Mouse (Mus musculus): ENCODE measurements around the gene Rin3.

The Rin3 gene

GRCm38 (mm10) chr12:102326753-102327340 lies 44.0 kb downstream of the Rin3 start:
- in situ Hi-C loops (cut with MboI, MseI) = no loop called here

GRCm38 (mm10) chr12:102327525-102327924 lies 44.7 kb downstream of the Rin3 start:
- in situ Hi-C loops (cut with MboI, MseI) = no loop called here

- in situ Hi-C loops (cut with MboI, MseI) = no loop called here
Measured at GRCm38 (mm10) chr12:102328090-102328489, 45.2 kb downstream of the Rin3 start.

GRCm38 (mm10) chr12:102330188-102330587 lies 47.3 kb downstream of the Rin3 start:
- in situ Hi-C loops (cut with MboI, MseI) = loop anchor here in 1 of 2 experiments (5.0 kb wide), 1 partner anchor 143 kb away; no protein-coding TSS in a partner anchor

- in situ Hi-C loops (cut with MboI, MseI) = loop anchor here in 1 of 2 experiments (5.0 kb wide), 1 partner anchor 143 kb away; no protein-coding TSS in a partner anchor
Measured at GRCm38 (mm10) chr12:102330731-102331130, 47.9 kb downstream of the Rin3 start.

- in situ Hi-C loops (cut with MboI, MseI) = loop anchor here in 1 of 2 experiments (5.0 kb wide), 1 partner anchor 146 kb away; no protein-coding TSS in a partner anchor
Measured at GRCm38 (mm10) chr12:102333101-102333500, 50.3 kb downstream of the Rin3 start.

- in situ Hi-C loops (cut with MboI, MseI) = loop anchor here in 1 of 2 experiments (5.0 kb wide), 1 partner anchor 52 kb away; no protein-coding TSS in a partner anchor
Measured at GRCm38 (mm10) chr12:102339085-102339484, 56.2 kb downstream of the Rin3 start.

GRCm38 (mm10) chr12:102340471-102340870 lies 57.6 kb downstream of the Rin3 start:
- in situ Hi-C loops (cut with MboI, MseI) = no loop called here

- in situ Hi-C loops (cut with MboI, MseI) = no loop called here
Measured at GRCm38 (mm10) chr12:102342147-102342546, 59.3 kb downstream of the Rin3 start.

GRCm38 (mm10) chr12:102342602-102343001 lies 59.8 kb downstream of the Rin3 start:
- in situ Hi-C loops (cut with MboI, MseI) = no loop called here

GRCm38 (mm10) chr12:102345031-102345815 lies 62.4 kb downstream of the Rin3 start:
- in situ Hi-C loops (cut with MboI, MseI) = no loop called here

- in situ Hi-C loops (cut with MboI, MseI) = no loop called here
Measured at GRCm38 (mm10) chr12:102346507-102346906, 63.7 kb downstream of the Rin3 start.

GRCm38 (mm10) chr12:102348447-102348846 lies 65.6 kb downstream of the Rin3 start:
- in situ Hi-C loops (cut with MboI, MseI) = no loop called here

- in situ Hi-C loops (cut with MboI, MseI) = no loop called here
Measured at GRCm38 (mm10) chr12:102350997-102351396, 68.1 kb downstream of the Rin3 start.

- in situ Hi-C loops (cut with MboI, MseI) = no loop called here
Measured at GRCm38 (mm10) chr12:102354126-102354984, 71.5 kb downstream of the Rin3 start.

GRCm38 (mm10) chr12:102355784-102356183 lies 72.9 kb downstream of the Rin3 start:
- in situ Hi-C loops (cut with MboI, MseI) = no loop called here

GRCm38 (mm10) chr12:102356781-102357180 lies 73.9 kb downstream of the Rin3 start:
- in situ Hi-C loops (cut with MboI, MseI) = no loop called here

- in situ Hi-C loops (cut with MboI, MseI) = no loop called here
Measured at GRCm38 (mm10) chr12:102359390-102359789, 76.5 kb downstream of the Rin3 start.

- in situ Hi-C loops (cut with MboI, MseI) = no loop called here
Measured at GRCm38 (mm10) chr12:102361189-102362161, 78.6 kb downstream of the Rin3 start.

- in situ Hi-C loops (cut with MboI, MseI) = loop anchor here (5.0 kb wide), 3 partner anchors 83 to 1278 kb away; partner anchors contain the start of gene Rin3 (in 1 of the 2)
Measured at GRCm38 (mm10) chr12:102365016-102365415, 82.2 kb downstream of the Rin3 start.
